In genomic region chr12:112344285-112344684, GRCm38 (mm10) we compare ENCODE assay signal across 13 mouse cellular contexts.
A peak's percentile ranks its signal among the peaks of the same experiment; 100 is the strongest.
DNase-seq lines count a peak whose midpoint lies in the region; ATAC-seq and TF ChIP-seq lines count a peak whose summit lies in the region.
"Had no signal": no experiment of that assay in that cellular context is flagged by ENCODE, and none has a peak within 500 bp of the region (broad histone marks: within the 10 kb centered on the region; RNA-seq: fewer than 3 reads in every experiment).

No protein-coding gene starts in this region.

- no peak for TF ChIP-seq CTCF in forebrain, postnatal 0 days (IDR thresholded peaks at IDR 0.05; ENCODE audit: low read depth)

- no peaks in the 10 kb centered on the region for H3K36me3 ChIP-seq in forebrain, embryonic 10.5 days (replicated peaks)
- no peaks in the 10 kb centered on the region for H3K36me3 ChIP-seq in forebrain, postnatal 0 days (ENCODE audit: insufficient read depth)
- H3K36me3 ChIP-seq in kidney, embryonic 15.5 days: no peaks in the 10 kb centered on the region
- H3K36me3 ChIP-seq in neural tube, embryonic 11.5 days (ENCODE audit: control insufficient read depth, insufficient read depth, low read length): no peaks in the 10 kb centered on the region
- H3K36me3 ChIP-seq: neural tube, embryonic 15.5 days had no signal

- no peak overlapping the region for H3K9ac ChIP-seq in forebrain, postnatal 0 days
- no peak overlapping the region for H3K9ac ChIP-seq in kidney, embryonic 15.5 days
- H3K9ac ChIP-seq in neural tube, embryonic 11.5 days (ENCODE audit: low read length): 0 out of 2 replicates have a peak overlapping the region, but pooled peaks have one; percentile 10
- H3K9ac ChIP-seq: hindbrain, embryonic 14.5 days; neural tube, embryonic 15.5 days had no signal

- 0 out of 2 replicates have a peak, but pooled peaks cover 4% of the 10 kb centered on the region for H3K9me3 ChIP-seq in forebrain, embryonic 10.5 days
- H3K9me3 ChIP-seq in forebrain, postnatal 0 days (ENCODE audit: low read length): no peaks in the 10 kb centered on the region
- H3K9me3 ChIP-seq in kidney, embryonic 15.5 days (replicated peaks): 0 out of 2 replicates have a peak, but pooled peaks cover 2% of the 10 kb centered on the region
- H3K9me3 ChIP-seq in neural tube, embryonic 11.5 days (ENCODE audit: control insufficient read depth, low read length): no peaks in the 10 kb centered on the region
- H3K9me3 ChIP-seq: neural tube, embryonic 15.5 days had no signal

- H3K27me3 ChIP-seq in forebrain, embryonic 10.5 days (ENCODE audit: poor library complexity, severe bottlenecking): peaks cover 7% of the 10 kb centered on the region; the same call in 1 of the 2 replicates
- H3K27me3 ChIP-seq in forebrain, postnatal 0 days (ENCODE audit: insufficient read depth, low read length): no peaks in the 10 kb centered on the region
- peaks cover 27% of the 10 kb centered on the region for H3K27me3 ChIP-seq in kidney, embryonic 15.5 days
- no peaks in the 10 kb centered on the region for H3K27me3 ChIP-seq in neural tube, embryonic 11.5 days (ENCODE audit: control insufficient read depth, insufficient read depth, low read length)

- H3K27ac ChIP-seq in forebrain, embryonic 10.5 days: 0 out of 2 replicates have a peak overlapping the region, but pooled peaks have one; percentile 16
- no peak overlapping the region for H3K27ac ChIP-seq in forebrain, postnatal 0 days (ENCODE audit: low read depth, low read length)
- 0 out of 2 replicates have a peak overlapping the region, but pooled peaks have one; percentile 23 for H3K27ac ChIP-seq in kidney, embryonic 15.5 days
- H3K27ac ChIP-seq in neural tube, embryonic 11.5 days (ENCODE audit: low read depth, low read length): no peak overlapping the region
- H3K27ac ChIP-seq: hindbrain, embryonic 14.5 days; neural tube, embryonic 15.5 days had no signal

- peaks cover 37% of the 10 kb centered on the region for H3K4me1 ChIP-seq in forebrain, embryonic 10.5 days
- H3K4me1 ChIP-seq in forebrain, postnatal 0 days (ENCODE audit: insufficient read depth): no peaks in the 10 kb centered on the region
- H3K4me1 ChIP-seq in kidney, embryonic 15.5 days: peaks cover 43% of the 10 kb centered on the region
- peaks cover 9% of the 10 kb centered on the region for H3K4me1 ChIP-seq in neural tube, embryonic 11.5 days (ENCODE audit: control insufficient read depth, insufficient read depth, low read length)

- H3K4me3 ChIP-seq in forebrain, embryonic 10.5 days: no peak overlapping the region
- no peak overlapping the region for H3K4me3 ChIP-seq in forebrain, postnatal 0 days (ENCODE audit: low read depth, low read length)
- H3K4me3 ChIP-seq in kidney, embryonic 15.5 days (replicated peaks): no peak overlapping the region
- H3K4me3 ChIP-seq in neural tube, embryonic 11.5 days (ENCODE audit: low read depth, low read length): no peak overlapping the region
- H3K4me3 ChIP-seq: neural tube, embryonic 15.5 days had no signal

- DNase-seq in forebrain, embryonic 10.5 days (ENCODE audit: extremely low spot score, low spot score): no peak
- DNase-seq in forebrain, postnatal 0 days: no peak
- DNase-seq in kidney, adult 18-20 months: no peak
- no peak for DNase-seq in neural tube, embryonic 11.5 days (ENCODE audit: low spot score)
- DNase-seq in neural tube, embryonic 10.5 days (ENCODE audit: extremely low spot score, low spot score): no peak
- DNase-seq in skeletal muscle tissue, adult 2 months (ENCODE audit: low read depth, low spot score): peak; percentile 13
- DNase-seq in adrenal gland, adult 8-10 months: no peak
- DNase-seq: adrenal gland, postnatal 36 days; cerebellum, postnatal 25 days had no signal

- ATAC-seq in forebrain, postnatal 0 days: no peak
- no peak for ATAC-seq in kidney, embryonic 15.5 days (replicated peaks; ENCODE audit: low FRiP score)
- ATAC-seq in neural tube, embryonic 11.5 days (ENCODE audit: insufficient read depth, low FRiP score, low TSS enrichment): no peak
- ATAC-seq: intestine, embryonic 16.5 days had no signal

- no peak overlapping the region for H3K4me2 ChIP-seq in forebrain, postnatal 0 days (ENCODE audit: low read depth)
- H3K4me2 ChIP-seq in kidney, embryonic 15.5 days: no peak overlapping the region
- H3K4me2 ChIP-seq in neural tube, embryonic 11.5 days (ENCODE audit: low read depth): no peak overlapping the region
- H3K4me2 ChIP-seq: hindbrain, embryonic 14.5 days; neural tube, embryonic 15.5 days had no signal

- WGBS in forebrain, embryonic 10.5 days: 84% methylated on average over 10 of the region's 10 CpGs
- WGBS in forebrain, postnatal 0 days: 78% methylated on average over 10 of the region's 10 CpGs
- WGBS in kidney, embryonic 15.5 days: 38% methylated on average over 10 of the region's 10 CpGs
- 63% methylated on average over 10 of the region's 10 CpGs for WGBS in neural tube, embryonic 11.5 days

Comparison
In these comparisons a context has a peak if more than half of its experiments do, and no peak if none do; other contexts are left out.
1. H3K27ac ChIP-seq: peak in forebrain, embryonic 10.5 days (single experiment) and kidney, embryonic 15.5 days (single experiment); none in forebrain, postnatal 0 days (single experiment) and neural tube, embryonic 11.5 days (single experiment).